Mouse (Mus musculus): ENCODE measurements around the gene Vhl.

DNA sequence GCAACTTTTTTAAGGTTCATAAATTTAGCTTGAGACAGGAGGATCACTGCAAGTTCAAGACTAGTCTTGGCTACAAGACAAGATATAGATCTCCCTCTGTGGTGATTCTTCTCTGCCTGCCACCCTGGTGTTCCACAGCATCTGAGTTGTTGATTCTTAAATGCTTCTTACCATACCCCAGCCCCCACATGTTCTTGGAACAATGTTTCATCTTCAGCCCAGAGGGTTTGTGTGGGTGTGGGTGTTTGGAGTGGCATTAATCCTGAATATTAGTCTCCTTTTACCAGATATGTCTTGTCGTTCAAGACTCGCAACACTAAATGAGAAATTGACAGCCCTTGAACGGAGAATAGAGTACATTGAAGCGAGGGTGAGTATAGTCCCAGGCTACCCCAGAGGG, 8.3 kb upstream of the Vhl start:
- no peak for TF ChIP-seq CTCF (IDR thresholded peaks at IDR 0.05; ENCODE audit: control insufficient read depth, insufficient read depth, insufficient read length)
- no peak for TF ChIP-seq USF1 (IDR thresholded peaks at IDR 0.05; ENCODE audit: low read depth)
- TF ChIP-seq MAX (IDR thresholded peaks at IDR 0.05), result no peak
- no peak for TF ChIP-seq MYOD1 (IDR thresholded peaks at IDR 0.05; ENCODE audit: control insufficient read depth, insufficient read length, low read depth)
- no peak for TF ChIP-seq MYOG (IDR thresholded peaks at IDR 0.05; ENCODE audit: control insufficient read depth, extremely low read depth, insufficient read length)
- TF ChIP-seq CEBPB (IDR thresholded peaks at IDR 0.05; ENCODE audit: low read depth), result no peak
- TF ChIP-seq FOSL1 (IDR thresholded peaks at IDR 0.05; ENCODE audit: insufficient read depth, low read length, poor library complexity, severe bottlenecking), result no peak
